Mouse (Mus musculus): Measurements from ENCODE around the gene Rbm24. TPM values are rescaled to one million over a fixed set of nuclear protein-coding genes. Genes with fewer than 3 reads are reported as not detected.
A peak's percentile ranks its signal among the peaks of the same experiment; 100 is the strongest.

Rbm24 gene
- polyA plus RNA-seq, 1 experiment from 2014 or later: 2.7 TPM

GRCm38 (mm10) chr13:46450623-46451022, 32.4 kb downstream of the Rbm24 start:
- no peak overlapping the region for H3K9ac ChIP-seq
- no peaks in the 10 kb centered on the region for H3K4me1 ChIP-seq (replicated peaks; ENCODE audit: control insufficient read depth, insufficient read depth, low read length)
- H3K36me3 ChIP-seq (replicated peaks; ENCODE audit: control insufficient read depth, insufficient read depth): no peaks in the 10 kb centered on the region
- H3K27ac ChIP-seq: no peak overlapping the region
- H3K4me2 ChIP-seq (replicated peaks): no peak overlapping the region
- ATAC-seq (ENCODE audit: low FRiP score) (no peak), DNase-seq (ENCODE audit: low spot score) (no peak)
- H3K4me3 ChIP-seq (replicated peaks; ENCODE audit: low read length): no peak overlapping the region
- no peaks in the 10 kb centered on the region for H3K9me3 ChIP-seq (ENCODE audit: control insufficient read depth, low read length)
- WGBS: 86% methylated on average over 7 of the region's 7 CpGs
- no peaks in the 10 kb centered on the region for H3K27me3 ChIP-seq (ENCODE audit: control insufficient read depth, insufficient read depth, low read length)

- Histone ChIP-seq H3K4me2 (replicated peaks) (no peak overlapping the region), H3K9ac (no peak overlapping the region), H3K9me3 (ENCODE audit: control insufficient read depth, low read length) (no peaks in the 10 kb centered on the region), H3K4me3 (replicated peaks; ENCODE audit: low read length) (no peak overlapping the region), H3K36me3 (replicated peaks; ENCODE audit: control insufficient read depth, insufficient read depth) (no peaks in the 10 kb centered on the region), H3K27me3 (ENCODE audit: control insufficient read depth, insufficient read depth, low read length) (no peaks in the 10 kb centered on the region), H3K27ac (no peak overlapping the region), H3K4me1 (replicated peaks; ENCODE audit: control insufficient read depth, insufficient read depth, low read length) (no peaks in the 10 kb centered on the region)
- no peak for ATAC-seq (ENCODE audit: low FRiP score)
- DNase-seq (ENCODE audit: low spot score): no peak
- 67% methylated on average over 3 of the region's 3 CpGs for WGBS
Observed at GRCm38 (mm10) chr13:46451548-46451947, 33.3 kb downstream of the Rbm24 start.

DNA sequence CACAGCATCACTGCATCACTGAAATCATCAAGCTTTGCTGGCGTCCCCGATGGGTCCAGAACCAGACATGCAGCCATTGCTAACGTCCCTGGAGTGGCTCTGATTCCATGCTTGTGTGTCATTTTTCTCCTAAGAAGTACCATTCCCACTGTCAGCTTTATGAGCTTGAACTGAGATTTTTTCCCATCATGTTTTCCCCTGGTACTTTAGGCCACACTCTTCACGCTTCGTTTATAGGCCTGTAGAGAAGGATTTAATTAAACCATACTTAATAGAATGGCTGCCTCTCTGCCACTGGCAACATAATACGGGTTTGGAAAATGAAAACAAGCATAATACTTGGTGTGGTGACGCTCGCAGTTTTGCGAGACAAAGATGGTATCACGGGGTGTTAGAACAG, 41.3 kb downstream of the Rbm24 start:
- ATAC-seq (ENCODE audit: low FRiP score) (peak; percentile 66; the same call in 1 of the 2 replicates), DNase-seq (ENCODE audit: low spot score) (no peak)
- WGBS: 54% methylated on average over 10 of the region's 10 CpGs
- Histone ChIP-seq H3K4me2 (replicated peaks) (no peak overlapping the region), H3K9me3 (ENCODE audit: control insufficient read depth, low read length) (no peaks in the 10 kb centered on the region), H3K9ac (no peak overlapping the region), H3K27ac (peak overlapping the region; percentile 6; the same call in 1 of the 2 replicates), H3K27me3 (ENCODE audit: control insufficient read depth, insufficient read depth, low read length) (no peaks in the 10 kb centered on the region), H3K4me1 (replicated peaks; ENCODE audit: control insufficient read depth, insufficient read depth, low read length) (no peaks in the 10 kb centered on the region), H3K36me3 (replicated peaks; ENCODE audit: control insufficient read depth, insufficient read depth) (no peaks in the 10 kb centered on the region), H3K4me3 (replicated peaks; ENCODE audit: low read length) (no peak overlapping the region)

DNA sequence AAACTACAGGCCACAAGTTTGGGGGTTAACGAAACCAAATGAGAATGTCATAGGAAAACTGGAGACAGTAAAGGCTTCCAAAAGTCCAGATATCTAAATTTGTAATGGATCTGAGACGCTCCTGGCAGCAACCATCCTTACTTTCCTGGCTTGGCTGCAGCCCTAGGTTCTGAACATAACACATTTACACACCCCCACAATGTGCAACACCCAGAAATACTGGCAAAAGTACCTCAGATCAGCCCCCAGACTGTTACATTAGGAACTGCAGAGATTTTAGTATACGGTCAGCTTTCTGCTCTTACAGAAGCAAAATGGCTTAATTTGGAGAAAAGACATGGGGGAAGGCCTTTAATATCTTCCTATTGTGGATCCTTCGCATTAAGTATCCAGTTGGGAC, 44.0 kb downstream of the Rbm24 start:
- DNase-seq (ENCODE audit: low spot score): no peak
- Histone ChIP-seq H3K4me2 (replicated peaks) (no peak overlapping the region), H3K9me3 (ENCODE audit: control insufficient read depth, low read length) (no peaks in the 10 kb centered on the region), H3K4me3 (replicated peaks; ENCODE audit: low read length) (no peak overlapping the region), H3K36me3 (replicated peaks; ENCODE audit: control insufficient read depth, insufficient read depth) (no peaks in the 10 kb centered on the region), H3K27ac (no peak overlapping the region), H3K4me1 (replicated peaks; ENCODE audit: control insufficient read depth, insufficient read depth, low read length) (no peaks in the 10 kb centered on the region), H3K27me3 (ENCODE audit: control insufficient read depth, insufficient read depth, low read length) (no peaks in the 10 kb centered on the region), H3K9ac (no peak overlapping the region)
- no peak for ATAC-seq (ENCODE audit: low FRiP score)
- WGBS: 93% methylated on average over 4 of the region's 4 CpGs

GRCm38 (mm10) chr13:46463764-46464163, 45.5 kb downstream of the Rbm24 start:
- Histone ChIP-seq H3K9me3 (ENCODE audit: control insufficient read depth, low read length) (no peaks in the 10 kb centered on the region), H3K27ac (no peak overlapping the region), H3K4me3 (replicated peaks; ENCODE audit: low read length) (no peak overlapping the region), H3K4me2 (replicated peaks) (no peak overlapping the region), H3K36me3 (replicated peaks; ENCODE audit: control insufficient read depth, insufficient read depth) (no peaks in the 10 kb centered on the region), H3K27me3 (ENCODE audit: control insufficient read depth, insufficient read depth, low read length) (no peaks in the 10 kb centered on the region), H3K4me1 (replicated peaks; ENCODE audit: control insufficient read depth, insufficient read depth, low read length) (no peaks in the 10 kb centered on the region), H3K9ac (no peak overlapping the region)
- DNase-seq (ENCODE audit: low spot score) (no peak), ATAC-seq (ENCODE audit: low FRiP score) (no peak)
- WGBS: 83% methylated on average over 3 of the region's 3 CpGs

DNA sequence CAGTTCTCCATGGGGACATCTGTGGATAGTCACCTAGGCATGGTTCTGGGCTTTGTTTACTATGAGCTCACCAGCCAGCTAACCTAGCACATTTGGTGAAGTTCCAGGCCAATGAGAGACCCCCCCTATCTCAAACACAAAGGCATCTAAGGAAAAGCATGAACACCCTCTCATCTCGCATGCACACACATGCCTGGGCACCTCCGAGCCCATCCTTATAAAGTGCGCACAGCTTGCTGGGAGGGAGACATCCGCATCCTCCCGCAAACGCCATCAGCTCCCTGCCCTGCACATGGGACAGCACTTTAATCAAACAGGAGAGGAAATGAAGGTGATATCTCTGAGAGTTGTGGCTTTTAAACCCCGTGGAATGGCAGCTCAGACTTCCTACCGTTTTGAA, 50.0 kb downstream of the Rbm24 start:
- H3K27me3 ChIP-seq (ENCODE audit: control insufficient read depth, insufficient read depth, low read length): no peaks in the 10 kb centered on the region
- no peak overlapping the region for H3K4me3 ChIP-seq (replicated peaks; ENCODE audit: low read length)
- no peaks in the 10 kb centered on the region for H3K36me3 ChIP-seq (replicated peaks; ENCODE audit: control insufficient read depth, insufficient read depth)
- DNase-seq (ENCODE audit: low spot score) (no peak), ATAC-seq (ENCODE audit: low FRiP score) (no peak)
- H3K4me2 ChIP-seq (replicated peaks): no peak overlapping the region
- H3K9me3 ChIP-seq (ENCODE audit: control insufficient read depth, low read length): no peaks in the 10 kb centered on the region
- no peak overlapping the region for H3K9ac ChIP-seq
- H3K4me1 ChIP-seq (replicated peaks; ENCODE audit: control insufficient read depth, insufficient read depth, low read length): no peaks in the 10 kb centered on the region
- WGBS: 69% methylated on average over 8 of the region's 8 CpGs
- no peak overlapping the region for H3K27ac ChIP-seq

GRCm38 (mm10) chr13:46469536-46469935, 51.3 kb downstream of the Rbm24 start:
- 93% methylated on average over 2 of the region's 2 CpGs for WGBS
- Histone ChIP-seq H3K4me2 (replicated peaks) (no peak overlapping the region), H3K9me3 (ENCODE audit: control insufficient read depth, low read length) (no peaks in the 10 kb centered on the region), H3K4me3 (replicated peaks; ENCODE audit: low read length) (no peak overlapping the region), H3K27me3 (ENCODE audit: control insufficient read depth, insufficient read depth, low read length) (no peaks in the 10 kb centered on the region), H3K36me3 (replicated peaks; ENCODE audit: control insufficient read depth, insufficient read depth) (no peaks in the 10 kb centered on the region), H3K27ac (no peak overlapping the region), H3K4me1 (replicated peaks; ENCODE audit: control insufficient read depth, insufficient read depth, low read length) (no peaks in the 10 kb centered on the region), H3K9ac (no peak overlapping the region)
- DNase-seq (ENCODE audit: low spot score) (no peak), ATAC-seq (ENCODE audit: low FRiP score) (no peak)

Other genes starting within 250 kb of the Rbm24 start
- gene Stmnd1, start 144.7 kb upstream of the Rbm24 start, polyA plus RNA-seq (2014; fragmentation: Nextera tagmentation; extraction: Ambion mirVana): 0.15 TPM in 1 of 2 replicates, not detected in the other
- 7.3 and 8.8 TPM in 2 replicates for gene Cap2, start 83.4 kb downstream of the Rbm24 start, polyA plus RNA-seq (2014; fragmentation: Nextera tagmentation; extraction: Ambion mirVana)